Mouse (Mus musculus): ENCODE results near the gene Aplf. TPM values are rescaled to one million over a fixed set of nuclear protein-coding genes. Genes with fewer than 3 reads are reported as not detected.

Gene Aplf
- 10.1 and 10.2 TPM in 2 replicates for polyA plus RNA-seq (2016; fragmentation: Nextera tagmentation; extraction: Ambion mirVana)

DNA sequence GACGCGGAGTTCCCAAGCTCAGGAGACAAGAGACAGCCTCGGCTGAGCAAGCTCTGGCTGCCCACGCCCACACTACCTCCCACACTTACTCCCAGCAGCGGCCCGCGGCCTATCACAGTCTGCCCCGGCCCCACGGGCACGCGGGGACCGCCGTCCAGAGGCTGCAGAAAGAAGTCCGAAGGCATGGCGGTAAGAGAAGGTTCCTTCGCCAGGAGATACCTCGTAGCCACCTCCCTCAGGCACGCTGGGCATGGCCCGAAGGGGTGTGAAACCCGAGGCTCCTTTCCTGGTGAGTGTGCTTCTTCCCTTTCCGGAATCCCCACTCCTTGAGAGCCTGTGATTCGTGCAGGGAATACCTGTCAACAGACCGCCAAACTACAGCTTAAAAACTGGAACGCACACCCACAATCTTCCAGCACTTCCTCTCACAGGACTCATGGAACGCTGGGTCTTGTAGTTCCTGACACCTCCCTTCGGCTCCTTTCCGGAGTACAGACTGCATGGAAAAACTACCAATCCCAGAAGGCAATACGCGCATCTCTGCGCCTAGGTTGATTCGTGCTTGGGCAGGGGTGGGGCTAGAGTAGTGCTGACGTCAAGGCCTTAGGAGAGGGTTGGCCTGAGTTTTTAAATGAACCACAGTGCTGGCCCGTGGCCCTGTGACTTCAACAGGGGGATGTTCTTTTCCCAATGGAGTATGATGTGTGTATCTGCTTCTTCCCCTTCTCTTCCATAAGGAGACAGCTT is at the start of gene Aplf:
Gene Aplf (minus strand): TSS at position 423 of the 747 bp plus-strand sequence.
- H3K27ac ChIP-seq (replicated peaks): no peak within 1 kb of the TSS
- ATAC-seq (ENCODE audit: low FRiP score, low read depth): peak; percentile 100

GRCm38 (mm10) chr6:87714091-87714490 is 42.1 kb upstream of the Aplf start:
- H3K4me3 ChIP-seq: no peak overlapping the region
- H3K27me3 ChIP-seq: no peaks in the 10 kb centered on the region
- no peak for ATAC-seq (ENCODE audit: low FRiP score, low read depth)
- H3K27ac ChIP-seq (replicated peaks): no peak overlapping the region
- H3K9ac ChIP-seq (replicated peaks): no peak overlapping the region
- H3K4me2 ChIP-seq (replicated peaks): no peak overlapping the region
- no peaks in the 10 kb centered on the region for H3K9me3 ChIP-seq
- no peaks in the 10 kb centered on the region for H3K36me3 ChIP-seq
- no peaks in the 10 kb centered on the region for H3K4me1 ChIP-seq
- 84% methylated on average over 4 of the region's 4 CpGs for WGBS

More for the DNA sequence above, at the start of gene Aplf:
- H3K4me1 ChIP-seq: peaks cover 26% of the 10 kb centered on the region
- under 1% methylated on average over 33 of the region's 33 CpGs for WGBS
- peak within 1 kb of the TSS; percentile 71 for H3K4me3 ChIP-seq
- no peaks in the 10 kb centered on the region for H3K36me3 ChIP-seq
- H3K9ac ChIP-seq (replicated peaks): peak within 1 kb of the TSS; percentile 76
- peak within 1 kb of the TSS; percentile 94 for H3K4me2 ChIP-seq (replicated peaks)
- H3K9me3 ChIP-seq: no peaks in the 10 kb centered on the region
- H3K27me3 ChIP-seq: no peaks in the 10 kb centered on the region

DNA sequence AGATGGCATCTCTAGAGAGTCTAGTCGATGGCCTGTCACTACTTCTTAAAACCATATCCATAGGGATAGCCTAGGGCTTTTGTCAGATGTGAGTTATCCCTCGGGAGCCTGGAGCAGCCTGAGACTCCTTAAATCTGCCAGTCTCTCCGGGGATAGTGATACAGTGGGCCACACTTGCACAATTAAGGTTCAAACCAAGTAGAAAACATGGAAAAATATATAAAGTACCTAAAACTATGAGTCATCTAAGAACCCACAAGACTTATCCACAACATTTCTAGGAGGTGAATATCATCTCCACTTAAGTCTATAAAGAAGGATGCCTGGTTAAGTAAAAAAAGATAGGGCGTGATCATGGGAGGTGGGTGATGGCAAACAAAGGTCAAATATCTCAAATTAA is 40.3 kb upstream of the Aplf start:
- no peak overlapping the region for H3K4me3 ChIP-seq
- ATAC-seq (ENCODE audit: low FRiP score, low read depth): no peak
- WGBS: 88% methylated on average over 4 of the region's 4 CpGs

DNA sequence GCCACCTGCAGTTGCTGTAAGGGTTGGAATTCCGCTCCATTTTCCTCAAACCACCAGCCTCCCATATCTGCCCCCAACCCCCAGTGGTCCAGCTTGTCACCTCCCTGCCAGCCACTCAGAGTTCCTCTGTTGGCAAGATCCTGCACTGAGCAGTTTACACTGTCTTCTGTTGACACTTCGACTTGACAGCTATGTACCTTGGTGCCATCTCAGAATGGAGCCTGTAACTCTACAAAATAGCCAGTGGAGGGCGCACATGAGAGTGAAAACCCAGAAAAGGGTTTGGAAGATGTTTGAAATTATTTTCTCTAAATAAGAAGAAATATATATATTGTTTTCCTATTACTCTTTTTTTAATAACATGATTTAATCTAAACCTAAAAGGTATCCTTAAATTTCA is 34.3 kb upstream of the Aplf start:
- no peaks in the 10 kb centered on the region for H3K27me3 ChIP-seq
- ATAC-seq (ENCODE audit: low FRiP score, low read depth): no peak
- no peaks in the 10 kb centered on the region for H3K36me3 ChIP-seq
- 42% methylated on average over 3 of the region's 3 CpGs for WGBS
- H3K4me1 ChIP-seq: no peaks in the 10 kb centered on the region
- no peaks in the 10 kb centered on the region for H3K9me3 ChIP-seq
- no peak overlapping the region for H3K4me3 ChIP-seq
- H3K27ac ChIP-seq (replicated peaks): no peak overlapping the region
- H3K4me2 ChIP-seq (replicated peaks): no peak overlapping the region
- H3K9ac ChIP-seq (replicated peaks): no peak overlapping the region

More for the DNA sequence above, 40.3 kb upstream of the Aplf start:
- H3K27ac ChIP-seq (replicated peaks): no peak overlapping the region
- H3K4me2 ChIP-seq (replicated peaks): no peak overlapping the region
- no peak overlapping the region for H3K9ac ChIP-seq (replicated peaks)
- H3K9me3 ChIP-seq: no peaks in the 10 kb centered on the region
- no peaks in the 10 kb centered on the region for H3K27me3 ChIP-seq
- no peaks in the 10 kb centered on the region for H3K4me1 ChIP-seq
- no peaks in the 10 kb centered on the region for H3K36me3 ChIP-seq

GRCm38 (mm10) chr6:87696544-87696943 is 24.6 kb upstream of the Aplf start:
- Histone ChIP-seq H3K4me2 (replicated peaks) (no peak overlapping the region), H3K27ac (replicated peaks) (no peak overlapping the region), H3K27me3 (no peaks in the 10 kb centered on the region), H3K4me1 (no peaks in the 10 kb centered on the region), H3K9me3 (peaks cover 5% of the 10 kb centered on the region; the same call in 1 of the 2 replicates), H3K36me3 (no peaks in the 10 kb centered on the region), H3K9ac (replicated peaks) (no peak overlapping the region), H3K4me3 (no peak overlapping the region)
- 91% methylated on average over 4 of the region's 4 CpGs for WGBS
- no peak for ATAC-seq (ENCODE audit: low FRiP score, low read depth)

DNA sequence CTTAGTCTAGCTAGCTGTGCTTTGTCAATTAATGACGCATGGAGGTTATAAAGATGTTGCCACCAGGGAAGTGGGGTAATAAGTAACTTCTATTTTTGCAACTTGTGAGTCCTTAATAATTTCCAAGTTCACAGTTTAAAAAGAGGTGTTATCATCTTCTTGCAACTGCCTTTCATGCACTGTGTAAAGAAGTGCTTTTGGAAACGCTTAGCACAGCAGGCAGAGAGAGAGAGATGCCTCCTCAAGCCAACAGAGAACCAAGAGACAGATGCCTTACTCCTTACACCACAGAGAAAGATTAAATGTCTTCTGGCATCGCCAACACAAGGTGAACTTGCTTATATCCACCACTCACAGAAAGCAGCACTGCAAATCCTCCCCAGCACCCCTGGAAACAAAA is 24.0 kb upstream of the Aplf start:
- Histone ChIP-seq H3K36me3 (no peaks in the 10 kb centered on the region), H3K4me1 (no peaks in the 10 kb centered on the region), H3K4me2 (replicated peaks) (no peak overlapping the region), H3K9ac (replicated peaks) (no peak overlapping the region), H3K4me3 (no peak overlapping the region), H3K27ac (replicated peaks) (no peak overlapping the region), H3K9me3 (peaks cover 5% of the 10 kb centered on the region; the same call in 1 of the 2 replicates), H3K27me3 (no peaks in the 10 kb centered on the region)
- WGBS: 76% methylated on average over 3 of the region's 3 CpGs
- ATAC-seq (ENCODE audit: low FRiP score, low read depth): no peak

GRCm38 (mm10) chr6:87680418-87680817 is 8.4 kb upstream of the Aplf start:
- Histone ChIP-seq H3K27ac (replicated peaks) (no peak overlapping the region), H3K4me1 (no peaks in the 10 kb centered on the region), H3K27me3 (peaks cover 4% of the 10 kb centered on the region; the same call in 1 of the 2 replicates), H3K4me3 (no peak overlapping the region), H3K9ac (replicated peaks) (no peak overlapping the region), H3K9me3 (no peaks in the 10 kb centered on the region), H3K36me3 (no peaks in the 10 kb centered on the region), H3K4me2 (replicated peaks) (no peak overlapping the region)
- no peak for ATAC-seq (ENCODE audit: low FRiP score, low read depth)
- 33% methylated on average over 3 of the region's 3 CpGs for whole genome bisulfite sequencing

GRCm38 (mm10) chr6:87672661-87673060 is 668 bp upstream of the Aplf start:
- 55% methylated on average over 4 of the region's 4 CpGs for WGBS
- H3K4me2 ChIP-seq (replicated peaks): peak overlapping the region; percentile 94
- peak overlapping the region; percentile 41; the same call in 1 of the 2 replicates for H3K9ac ChIP-seq (replicated peaks)
- ATAC-seq (ENCODE audit: low FRiP score, low read depth): 0 out of 2 replicates have a peak, but pooled peaks have one; percentile 1
- H3K36me3 ChIP-seq: no peaks in the 10 kb centered on the region
- no peaks in the 10 kb centered on the region for H3K9me3 ChIP-seq
- peak overlapping the region; percentile 71 for H3K4me3 ChIP-seq
- peaks cover 24% of the 10 kb centered on the region for H3K4me1 ChIP-seq
- no peak overlapping the region for H3K27ac ChIP-seq (replicated peaks)
- no peaks in the 10 kb centered on the region for H3K27me3 ChIP-seq

GRCm38 (mm10) chr6:87671353-87671752 is 640 bp downstream of the Aplf start:
- Histone ChIP-seq H3K36me3 (no peaks in the 10 kb centered on the region), H3K9ac (replicated peaks) (peak overlapping the region; percentile 76), H3K27me3 (no peaks in the 10 kb centered on the region), H3K27ac (replicated peaks) (no peak overlapping the region), H3K9me3 (no peaks in the 10 kb centered on the region), H3K4me1 (peaks cover 26% of the 10 kb centered on the region), H3K4me2 (replicated peaks) (peak overlapping the region; percentile 94), H3K4me3 (peak overlapping the region; percentile 71)
- WGBS: 13% methylated on average over 8 of the region's 8 CpGs
- ATAC-seq (ENCODE audit: low FRiP score, low read depth): no peak

DNA sequence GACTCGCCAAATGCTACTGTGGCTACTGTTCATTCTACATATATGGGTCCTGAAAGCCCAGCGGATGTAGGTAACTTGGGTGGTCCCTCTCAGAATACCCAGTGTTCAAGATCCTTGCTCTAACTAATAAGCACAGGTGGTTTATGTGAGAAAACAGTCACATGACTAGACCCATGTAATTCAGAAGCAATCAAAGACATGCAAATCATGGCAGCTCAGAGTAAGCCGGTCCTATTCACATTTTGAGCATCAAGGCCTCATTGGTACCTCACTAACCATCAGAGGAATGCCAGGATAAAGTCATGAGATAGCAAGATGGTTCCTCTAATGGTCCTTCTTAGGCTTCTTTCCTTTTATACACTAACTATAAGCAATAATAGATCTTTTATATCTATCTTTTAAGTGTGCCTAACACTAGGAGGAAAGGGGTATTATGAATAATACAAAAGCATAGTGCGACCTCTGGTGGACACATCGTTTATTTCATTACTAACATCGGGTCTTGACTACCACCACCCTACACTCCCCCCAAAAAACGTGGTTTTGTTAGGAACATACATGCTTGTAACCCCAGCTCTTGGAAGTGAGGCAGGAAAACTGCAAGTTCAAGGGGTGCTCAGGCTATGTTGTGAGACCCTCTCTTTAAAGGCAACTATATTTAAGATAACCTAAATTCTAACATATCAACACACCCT is 2.0 kb downstream of the Aplf start:
- WGBS: 30% methylated on average over 7 of the region's 7 CpGs
- Histone ChIP-seq H3K4me1 (peaks cover 26% of the 10 kb centered on the region), H3K4me3 (no peak overlapping the region), H3K36me3 (0 out of 2 replicates have a peak, but pooled peaks cover 3% of the 10 kb centered on the region), H3K9me3 (no peaks in the 10 kb centered on the region), H3K27ac (replicated peaks) (no peak overlapping the region), H3K27me3 (no peaks in the 10 kb centered on the region), H3K4me2 (replicated peaks) (no peak overlapping the region), H3K9ac (replicated peaks) (no peak overlapping the region)
- ATAC-seq (ENCODE audit: low FRiP score, low read depth): no peak

- WGBS: 95% methylated on average over 3 of the region's 3 CpGs
These were observed 3.3 kb downstream of the Aplf start for GRCm38 (mm10) chr6:87668733-87669132.

GRCm38 (mm10) chr6:87667804-87668203 is 4.2 kb downstream of the Aplf start:
- ATAC-seq (ENCODE audit: low FRiP score, low read depth): no peak
- Histone ChIP-seq H3K36me3 (0 out of 2 replicates have a peak, but pooled peaks cover 3% of the 10 kb centered on the region), H3K27ac (replicated peaks) (no peak overlapping the region), H3K27me3 (no peaks in the 10 kb centered on the region), H3K4me2 (replicated peaks) (no peak overlapping the region), H3K9ac (replicated peaks) (no peak overlapping the region), H3K9me3 (no peaks in the 10 kb centered on the region), H3K4me3 (no peak overlapping the region), H3K4me1 (peaks cover 26% of the 10 kb centered on the region)
- 49% methylated on average over 8 of the region's 8 CpGs for WGBS

More at GRCm38 (mm10) chr6:87668733-87669132, 3.3 kb downstream of the Aplf start:
- peaks cover 26% of the 10 kb centered on the region for H3K4me1 ChIP-seq
- no peaks in the 10 kb centered on the region for H3K9me3 ChIP-seq
- no peak overlapping the region for H3K4me2 ChIP-seq (replicated peaks)
- no peak overlapping the region for H3K27ac ChIP-seq (replicated peaks)
- H3K27me3 ChIP-seq: no peaks in the 10 kb centered on the region
- H3K36me3 ChIP-seq: 0 out of 2 replicates have a peak, but pooled peaks cover 3% of the 10 kb centered on the region
- no peak for ATAC-seq (ENCODE audit: low FRiP score, low read depth)
- H3K4me3 ChIP-seq: no peak overlapping the region
- H3K9ac ChIP-seq (replicated peaks): no peak overlapping the region

Data from midbrain, embryonic 12.5 days (tissue).